Mouse (Mus musculus) kidney, embryonic 15.5 days (tissue): ENCODE data around the gene Lama5. TPM values are rescaled to one million over a fixed set of nuclear protein-coding genes. Genes with fewer than 3 reads are reported as not detected.

Experiments used
- ATAC-seq: fragments of 200-750 bp; cut with Nextera tagmentation; replicated peaks from 2 replicates; pipeline ENCODE4 v1.8.0; 2017; ENCODE audit warnings: moderate TSS enrichment; ENCODE audit not compliant: low FRiP score
- H3K27ac ChIP-seq: fragments of 300-500 bp; sonication (generic); 2 replicates; pipeline ENCODE4 v1.5.1; 2015; ENCODE audit warnings: mild to moderate bottlenecking, inconsistent platforms
- H3K27me3 ChIP-seq: fragments of 300-500 bp; sonication (generic); 2 replicates; pipeline ENCODE4 v1.6.1; 2015; ENCODE audit warnings: inconsistent platforms
- H3K36me3 ChIP-seq: fragments of 300-500 bp; sonication (generic); 2 replicates; pipeline ENCODE4 v1.6.1; 2015; ENCODE audit warnings: inconsistent platforms
- H3K4me1 ChIP-seq: fragments of 300-500 bp; sonication (generic); 2 replicates; pipeline ENCODE4 v1.6.1; 2015; ENCODE audit warnings: inconsistent platforms
- H3K4me2 ChIP-seq: fragments of 300-500 bp; sonication (generic); 2 replicates; pipeline ENCODE4 v1.6.1; 2015; ENCODE audit warnings: moderate library complexity, mild to moderate bottlenecking, inconsistent platforms
- H3K4me3 ChIP-seq: fragments of 300-500 bp; sonication (generic); replicated peaks from 2 replicates; pipeline ENCODE4 v1.5.1; 2015; ENCODE audit warnings: mild to moderate bottlenecking, inconsistent platforms
- H3K9ac ChIP-seq: fragments of 300-500 bp; sonication (generic); 2 replicates; pipeline ENCODE4 v1.6.1; 2015; ENCODE audit warnings: mild to moderate bottlenecking, inconsistent platforms
- H3K9me3 ChIP-seq: fragments of 300-500 bp; sonication (generic); replicated peaks from 2 replicates; pipeline ENCODE4 v1.6.1; 2016; ENCODE audit warnings: inconsistent platforms
- WGBS: fragments of 180-500 bp; shearing (Covaris S2); methylation state at CpG from one replicate; pipeline ENCODE4 v1.1.7; 2015; ENCODE audit warnings: mixed read lengths; 5-methylcytosine and 5-hydroxymethylcytosine counted together
- microRNA-seq: library from miRNA; unstranded; fragments of <30 nt; microRNA quantifications from one replicate; pipeline ENCODE4, GENCODE M21; 2016
- polyA plus RNA-seq: library from polyadenylated mRNA; unstranded; fragments of >200 nt; fragmentation: Nextera tagmentation; extraction: Ambion mirVana; gene quantifications from 2 replicates; pipeline ENCODE4 v1.2.1, GENCODE M21; 2015

Gene Lama5
- polyA plus RNA-seq, 1 experiment from 2014 or later = 46.7 TPM

DNA sequence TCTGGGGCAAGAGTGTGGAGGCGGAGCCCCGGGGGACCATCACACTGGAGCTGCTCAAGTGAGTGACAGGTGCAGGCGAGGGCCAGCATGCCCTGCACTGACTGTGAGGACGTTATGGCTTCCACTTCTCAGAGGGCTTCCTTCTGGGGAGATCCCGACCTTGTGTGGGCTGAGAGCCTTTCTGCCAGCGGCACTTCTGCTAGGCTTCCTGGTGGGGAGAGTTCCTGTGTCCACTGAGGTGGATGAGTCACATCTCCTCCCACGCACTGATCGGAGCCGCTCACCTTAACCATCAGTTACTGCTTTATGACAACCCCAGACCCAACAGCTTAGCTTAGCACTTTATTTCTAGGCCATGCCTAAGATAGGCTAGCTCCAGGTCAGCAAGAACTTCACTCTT, 77.1 kb downstream of the Lama5 start:
- peaks cover 85% of the 10 kb centered on the region for H3K36me3 ChIP-seq
- H3K27ac ChIP-seq = no peak overlapping the region
- H3K27me3 ChIP-seq = no peaks in the 10 kb centered on the region
- WGBS = 75% methylated on average over 9 of the region's 9 CpGs
- H3K9ac ChIP-seq = no peak overlapping the region
- H3K4me1 ChIP-seq = no peaks in the 10 kb centered on the region
- H3K4me2 ChIP-seq = no peak overlapping the region
- no peak overlapping the region for H3K4me3 ChIP-seq
- no peak for ATAC-seq
- H3K9me3 ChIP-seq = no peaks in the 10 kb centered on the region

DNA sequence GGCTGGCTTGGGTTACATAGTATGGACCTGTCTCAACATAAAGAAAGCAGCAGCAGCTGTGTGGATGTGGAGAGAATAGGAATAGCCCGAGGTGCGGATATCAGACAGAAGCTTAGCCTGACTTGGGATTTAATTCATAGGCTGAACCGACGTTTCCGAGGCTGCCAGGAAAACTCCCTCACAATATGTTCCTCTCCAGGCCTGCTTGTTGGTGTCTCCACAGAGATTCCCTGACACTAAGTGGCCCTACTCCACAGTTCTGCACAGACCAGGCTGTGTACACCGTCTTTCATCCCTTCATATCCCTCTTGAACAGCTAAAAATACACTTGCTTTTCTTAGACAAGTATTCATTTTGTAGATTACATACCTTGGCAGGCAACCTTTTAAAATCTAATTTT, 78.3 kb downstream of the Lama5 start:
- Histone ChIP-seq H3K4me2 (no peak overlapping the region), H3K36me3 (peaks cover 78% of the 10 kb centered on the region), H3K9ac (no peak overlapping the region), H3K4me3 (no peak overlapping the region), H3K4me1 (no peaks in the 10 kb centered on the region), H3K9me3 (no peaks in the 10 kb centered on the region), H3K27ac (no peak overlapping the region), H3K27me3 (no peaks in the 10 kb centered on the region)
- 82% methylated on average over 6 of the region's 6 CpGs for WGBS
- ATAC-seq = no peak

DNA sequence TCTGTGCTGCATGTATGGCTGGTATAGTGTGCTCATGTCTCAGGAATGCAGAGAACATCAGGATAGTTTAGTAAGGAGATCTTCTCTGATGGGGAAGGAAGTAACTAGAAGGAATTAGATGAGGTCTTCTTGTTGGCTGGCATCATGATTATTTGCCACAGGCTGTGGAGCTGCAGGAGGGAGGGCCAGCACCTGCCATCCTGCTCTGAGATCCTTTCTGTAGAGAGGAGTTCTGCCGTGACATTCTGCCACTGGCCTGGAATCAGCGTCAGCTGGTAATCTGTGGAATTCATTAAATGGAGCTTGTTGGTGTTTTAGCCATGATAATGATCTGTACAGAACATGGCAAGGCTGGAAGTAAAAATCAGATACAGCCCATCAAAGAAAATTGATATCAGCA, 79.6 kb downstream of the Lama5 start:
- Histone ChIP-seq H3K4me2 (no peak overlapping the region), H3K4me3 (no peak overlapping the region), H3K9me3 (no peaks in the 10 kb centered on the region), H3K36me3 (peaks cover 78% of the 10 kb centered on the region), H3K27ac (no peak overlapping the region), H3K9ac (no peak overlapping the region), H3K4me1 (no peaks in the 10 kb centered on the region), H3K27me3 (no peaks in the 10 kb centered on the region)
- 84% methylated on average over 2 of the region's 2 CpGs for WGBS
- no peak for ATAC-seq

DNA sequence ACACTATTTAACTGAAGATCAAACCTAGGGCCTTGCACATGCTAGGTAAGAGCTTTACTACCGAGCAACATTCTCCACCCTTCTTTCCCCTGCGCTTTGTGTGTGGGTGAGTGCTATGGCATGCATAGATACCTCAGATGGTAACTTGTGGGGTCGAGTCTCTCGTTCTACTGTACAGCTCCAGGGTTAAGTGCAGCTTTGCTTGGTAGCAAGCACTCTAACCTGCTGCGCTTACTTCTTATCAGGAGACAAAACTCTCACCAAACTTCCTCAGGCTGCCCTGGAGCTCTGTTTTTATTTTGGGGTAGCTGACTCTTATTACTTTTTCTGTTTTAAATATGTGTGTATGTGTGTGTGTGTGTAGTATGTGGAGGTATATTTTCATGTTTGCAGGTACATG, 90.2 kb downstream of the Lama5 start:
- Histone ChIP-seq H3K4me1 (no peaks in the 10 kb centered on the region), H3K9ac (no peak overlapping the region), H3K9me3 (no peaks in the 10 kb centered on the region), H3K36me3 (peaks cover 30% of the 10 kb centered on the region), H3K4me2 (no peak overlapping the region), H3K27me3 (no peaks in the 10 kb centered on the region), H3K4me3 (no peak overlapping the region), H3K27ac (no peak overlapping the region)
- WGBS = 79% methylated on average over 5 of the region's 5 CpGs
- no peak for ATAC-seq

DNA sequence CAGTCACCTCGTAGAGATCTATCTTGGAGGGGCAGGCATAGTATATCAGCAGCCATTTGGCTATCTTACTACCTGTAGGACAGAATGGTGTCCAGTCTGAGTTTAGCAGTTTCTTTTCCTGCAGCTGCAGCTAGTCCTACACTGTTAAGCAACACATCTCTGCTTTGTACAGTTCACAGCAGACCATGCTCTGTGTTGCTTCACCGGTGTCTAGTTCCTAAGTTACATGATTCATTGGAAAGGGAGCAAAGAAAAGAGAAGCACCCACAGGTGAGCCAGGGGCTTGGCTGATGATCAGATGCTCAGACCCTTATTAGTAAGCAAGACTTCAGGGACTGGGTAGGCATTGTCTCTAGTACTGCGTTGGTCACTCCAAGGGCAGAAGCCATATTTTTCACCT, 91.7 kb downstream of the Lama5 start:
- Histone ChIP-seq H3K4me3 (no peak overlapping the region), H3K4me1 (no peaks in the 10 kb centered on the region), H3K9ac (no peak overlapping the region), H3K27me3 (no peaks in the 10 kb centered on the region), H3K27ac (no peak overlapping the region), H3K36me3 (peaks cover 16% of the 10 kb centered on the region), H3K4me2 (no peak overlapping the region), H3K9me3 (no peaks in the 10 kb centered on the region)
- no peak for ATAC-seq
- WGBS = 76% methylated on average over 3 of the region's 3 CpGs

DNA sequence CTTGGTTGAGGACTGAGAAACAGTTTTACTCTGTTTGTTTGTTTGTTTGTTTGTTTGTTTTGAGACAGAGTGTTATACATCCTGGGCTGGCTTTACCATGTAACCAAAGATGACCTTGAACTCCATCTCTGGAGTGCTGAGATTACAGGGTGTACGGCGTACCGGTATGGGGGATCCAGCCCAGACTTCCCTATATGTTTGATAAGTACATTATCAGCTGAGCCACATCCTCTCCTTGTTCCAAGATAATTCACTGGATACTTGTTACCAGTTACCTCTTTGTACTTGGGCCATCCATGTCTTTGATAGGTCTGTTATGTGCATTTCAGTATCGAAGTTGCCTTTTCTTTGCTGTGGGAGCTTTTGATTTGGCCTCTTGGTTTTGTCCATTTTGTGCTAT, 92.4 kb downstream of the Lama5 start:
- Histone ChIP-seq H3K36me3 (peaks cover 10% of the 10 kb centered on the region; the same call in 1 of the 2 replicates), H3K9ac (no peak overlapping the region), H3K4me1 (no peaks in the 10 kb centered on the region), H3K27me3 (no peaks in the 10 kb centered on the region), H3K4me3 (no peak overlapping the region), H3K27ac (no peak overlapping the region), H3K4me2 (no peak overlapping the region), H3K9me3 (no peaks in the 10 kb centered on the region)
- no peak for ATAC-seq
- WGBS = 95% methylated on average over 4 of the region's 4 CpGs

DNA sequence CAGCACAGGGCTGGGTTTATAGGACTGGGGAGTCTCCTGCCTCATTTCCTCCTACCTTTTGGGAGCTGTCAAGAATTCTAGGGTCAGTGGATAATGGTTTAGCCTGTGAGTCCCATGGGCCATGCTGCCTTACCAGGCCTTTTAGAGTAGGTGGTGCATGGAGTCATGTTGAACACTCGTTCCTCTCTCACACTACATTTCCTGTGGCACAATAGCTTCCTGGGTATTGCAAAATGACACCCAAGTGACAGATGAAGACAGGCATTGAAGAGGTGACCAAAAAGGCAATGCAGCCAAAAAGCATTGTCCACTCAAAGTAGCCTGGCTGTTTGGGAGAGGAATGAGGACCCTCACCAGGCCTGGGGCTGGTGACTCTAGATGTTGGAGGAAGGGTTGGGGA, 98.0 kb downstream of the Lama5 start:
- Histone ChIP-seq H3K9me3 (no peaks in the 10 kb centered on the region), H3K36me3 (peaks cover 10% of the 10 kb centered on the region), H3K9ac (no peak overlapping the region), H3K27me3 (no peaks in the 10 kb centered on the region), H3K4me3 (no peak overlapping the region), H3K4me2 (no peak overlapping the region), H3K4me1 (peaks cover 11% of the 10 kb centered on the region; the same call in 1 of the 2 replicates), H3K27ac (no peak overlapping the region)
- WGBS = 43% methylated on average over 1 of the region's 1 CpGs
- ATAC-seq = no peak

Small RNA genes within 50 kb of the gene (microRNA-seq; reads per million reads assigned to microRNA genes)
- gene Mir3091 (0.44 reads per million), gene Mir7005 (not detected)

Other genes with a start within 250 kb of the Lama5 start
- gene Taf4, start 249.2 kb downstream of the Lama5 start, polyA plus RNA-seq = 3.5 and 3.9 TPM in 2 replicates
- gene Lsm14b, start 200.9 kb downstream of the Lama5 start, polyA plus RNA-seq = 9.5 and 10.1 TPM in 2 replicates
- gene Psma7, start 183.4 kb downstream of the Lama5 start, polyA plus RNA-seq = 615 and 646 TPM in 2 replicates
- gene Ss18l1, start 183.3 kb downstream of the Lama5 start, polyA plus RNA-seq = 6.3 and 6.4 TPM in 2 replicates
- 26.4 TPM in 2 replicates for gene Mtg2, start 155.3 kb downstream of the Lama5 start, polyA plus RNA-seq
- gene Hrh3, start 121.4 kb downstream of the Lama5 start, polyA plus RNA-seq = not detected in 2 replicates
- 30.3 and 32.1 TPM in 2 replicates for gene Osbpl2, start 106.6 kb downstream of the Lama5 start, polyA plus RNA-seq
- gene Adrm1, start 54.4 kb downstream of the Lama5 start, polyA plus RNA-seq = 193 and 207 TPM in 2 replicates
- 637 and 713 TPM in 2 replicates for gene Rps21, start 31.5 kb upstream of the Lama5 start, polyA plus RNA-seq
- gene Cables2, start 47.6 kb upstream of the Lama5 start, polyA plus RNA-seq = 11.8 and 12.3 TPM in 2 replicates
- gene Rbbp8nl, start 64.0 kb upstream of the Lama5 start, polyA plus RNA-seq = 0.84 and 0.87 TPM in 2 replicates
- gene Gata5, start 108.8 kb upstream of the Lama5 start, polyA plus RNA-seq = 3.0 and 4.7 TPM in 2 replicates
- gene Slco4a1, start 230.4 kb upstream of the Lama5 start, polyA plus RNA-seq = 2.2 and 2.3 TPM in 2 replicates